Mouse (Mus musculus) C2C12 (cell line): ENCODE data around the gene Papolb.

Experiments
- CEBPB ChIP-seq: IDR thresholded peaks from one replicate; pipeline ENCODE4 v1.6.1; 2011; ENCODE audit warnings: low read depth, mild to moderate bottlenecking, control low read depth, moderate library complexity
- USF1 ChIP-seq: IDR thresholded peaks from one replicate; pipeline ENCODE4 v1.6.1; 2011; ENCODE audit warnings: low read depth, mild to moderate bottlenecking, control low read depth, moderate library complexity

DNA sequence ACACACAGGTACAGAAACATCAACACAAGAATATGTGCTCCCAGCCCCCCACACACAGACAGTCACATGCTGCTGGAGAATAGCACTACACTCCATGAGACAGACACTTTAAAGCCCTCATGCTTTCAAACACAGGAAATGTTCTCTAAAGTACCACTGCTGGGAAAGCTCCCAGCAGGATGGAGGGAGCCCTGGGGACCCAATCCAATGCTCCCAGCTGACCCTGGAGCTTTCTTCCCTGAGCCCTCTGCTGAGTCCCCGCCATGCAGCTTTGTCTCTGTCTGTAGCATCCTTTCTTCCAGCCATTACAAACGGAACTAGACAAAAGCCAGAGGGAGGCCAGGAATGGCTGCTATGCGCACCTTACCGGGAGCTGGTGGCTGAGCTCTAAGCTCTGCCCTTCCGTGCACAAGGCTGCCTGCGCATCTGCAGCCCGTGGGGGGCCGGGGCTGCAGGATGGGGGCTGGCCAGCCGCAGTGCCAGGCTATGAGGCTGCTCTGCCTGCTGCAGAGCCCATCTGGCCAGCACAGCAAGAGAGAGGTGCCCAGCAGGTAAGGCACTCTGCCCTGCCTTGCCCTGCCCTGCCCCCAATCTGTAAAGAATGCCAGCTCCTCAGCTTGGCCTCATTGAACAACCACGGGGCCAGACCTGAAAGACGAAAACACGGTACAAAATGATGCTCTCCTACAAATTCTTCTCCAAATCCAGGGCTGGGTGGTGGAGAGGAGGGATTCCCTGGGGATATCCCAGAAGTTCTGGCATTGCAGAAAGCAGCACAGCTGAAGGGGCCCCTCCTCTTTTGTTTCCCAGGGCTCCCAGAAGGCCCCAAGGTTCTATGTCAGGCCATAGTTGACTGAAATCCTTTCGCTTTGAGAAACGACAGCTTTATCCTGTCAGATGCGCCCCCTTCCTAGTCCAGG, 20.5 kb downstream of the Papolb start:
- TF ChIP-seq USF1 (no peak), CEBPB (no peak)
